Mouse (Mus musculus): ENCODE results near the gene Gm21739.
"Not testable (repeated sequence)": the region's sequence is repeated elsewhere in the genome, so short reads cannot be mapped to it uniquely, and the experiment has no call there.

Gm21739 gene

DNA sequence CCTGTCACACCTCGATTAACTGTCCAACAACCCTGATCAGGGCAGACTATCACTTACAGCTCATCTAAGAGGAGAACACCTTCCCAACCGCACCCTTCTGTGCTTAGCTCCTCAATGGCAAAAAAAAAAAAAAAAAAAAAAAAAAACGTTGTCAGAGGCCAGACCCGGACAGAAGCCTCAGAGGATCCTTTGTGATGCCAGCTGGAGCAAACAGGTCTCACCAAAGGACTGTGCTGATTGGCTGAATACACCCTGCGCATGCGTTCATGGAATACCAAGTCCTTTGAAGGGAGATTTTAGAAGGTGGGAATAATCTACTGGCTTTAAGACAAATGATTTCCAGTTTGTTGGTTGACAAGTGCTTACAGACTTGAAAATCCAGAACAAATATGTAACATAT lies at the start of gene Gm21739:
Gm21739 (minus strand) TSS at position 101 of the 400 bp plus-strand sequence.
- not testable (repeated sequence) for DNase-seq

All from cerebellum, adult 11-12 months (tissue).